Mouse (Mus musculus) ES-E14 (cell line): ENCODE measurements around the gene Tmem123.

Source experiments
- CHD2 ChIP-seq: IDR thresholded peaks from 2 replicates; pipeline ENCODE4 v1.6.1; 2014; ENCODE audit warnings: mild to moderate bottlenecking, low read depth, low read length, inconsistent platforms
- HCFC1 ChIP-seq: IDR thresholded peaks from 2 replicates; pipeline ENCODE4 v1.6.1; 2012; ENCODE audit warnings: low read length, inconsistent platforms, borderline replicate concordance; ENCODE audit not compliant: insufficient read depth
- MAFK ChIP-seq: IDR thresholded peaks from 2 replicates; pipeline ENCODE4 v1.6.1; 2014; ENCODE audit warnings: mild to moderate bottlenecking, low read depth, low read length, inconsistent platforms; ENCODE audit not compliant: insufficient read depth

GRCm38 (mm10) chr9:7824916-7825315, 61.1 kb downstream of the Tmem123 start:
- TF ChIP-seq MAFK: no peak
- TF ChIP-seq HCFC1: no peak
- no peak for TF ChIP-seq CHD2
